Mouse (Mus musculus) heart, embryonic 14.5 days (tissue): ENCODE measurements around the gene D630045J12Rik. TPM values are rescaled to one million over a fixed set of nuclear protein-coding genes. Genes with fewer than 3 reads are reported as not detected.

ENCODE experiments used
- polyA plus RNA-seq: library from polyadenylated mRNA; unstranded; fragments of >200 nt; fragmentation: Nextera tagmentation; extraction: Ambion mirVana; gene quantifications from 2 replicates; pipeline ENCODE4 v1.2.1, GENCODE M21; 2014

The D630045J12Rik gene
- polyA plus RNA-seq, 1 experiment from 2014 or later: 1.9 TPM

Other genes starting within 250 kb of the D630045J12Rik start
- gene Svopl, start 207.0 kb downstream of the D630045J12Rik start, polyA plus RNA-seq: 0.13 and 0.16 TPM in 2 replicates
- gene Tmem213, start 144.8 kb downstream of the D630045J12Rik start, polyA plus RNA-seq: not detected in 2 replicates
- 0.38 TPM in 1 of 2 replicates, not detected in the other for gene Atp6v0a4, start 129.4 kb downstream of the D630045J12Rik start, polyA plus RNA-seq
- gene Zc3hav1l, start 45.2 kb upstream of the D630045J12Rik start, polyA plus RNA-seq: 8.7 and 9.3 TPM in 2 replicates
- 7.2 and 9.1 TPM in 2 replicates for gene Zc3hav1, start 100.6 kb upstream of the D630045J12Rik start, polyA plus RNA-seq
- gene Ttc26, start 127.5 kb upstream of the D630045J12Rik start, polyA plus RNA-seq: 2.7 and 3.9 TPM in 2 replicates
- 11.8 and 13.0 TPM in 2 replicates for gene Ubn2, start 179.9 kb upstream of the D630045J12Rik start, polyA plus RNA-seq